Mouse (Mus musculus): ENCODE measurements around the gene C2cd2l. TPM values are rescaled to one million over a fixed set of nuclear protein-coding genes. Genes with fewer than 3 reads are reported as not detected.

Gene C2cd2l
- polyA plus RNA-seq, 1 experiment = not detected

GRCm38 (mm10) chr9:44287401-44288075, 32.5 kb downstream of the C2cd2l start:
- Histone ChIP-seq H3K4me3 (ENCODE audit: insufficient read depth, low read depth, low read length) (peak overlapping the region; percentile 93), H3K27ac (ENCODE audit: insufficient read depth, low read depth, low read length) (peak overlapping the region; percentile 57), H3K4me1 (ENCODE audit: control insufficient read depth, insufficient read depth, low read length) (peaks cover 14% of the 10 kb centered on the region)
- TF ChIP-seq POLR2A (IDR thresholded peaks at IDR 0.05; ENCODE audit: insufficient read depth, low read depth, low read length) (no peak), CTCF (IDR thresholded peaks at IDR 0.05; ENCODE audit: insufficient read depth, low read depth, low read length) (no peak)
- 1% methylated on average over 46 of the region's 47 CpGs for WGBS

DNA sequence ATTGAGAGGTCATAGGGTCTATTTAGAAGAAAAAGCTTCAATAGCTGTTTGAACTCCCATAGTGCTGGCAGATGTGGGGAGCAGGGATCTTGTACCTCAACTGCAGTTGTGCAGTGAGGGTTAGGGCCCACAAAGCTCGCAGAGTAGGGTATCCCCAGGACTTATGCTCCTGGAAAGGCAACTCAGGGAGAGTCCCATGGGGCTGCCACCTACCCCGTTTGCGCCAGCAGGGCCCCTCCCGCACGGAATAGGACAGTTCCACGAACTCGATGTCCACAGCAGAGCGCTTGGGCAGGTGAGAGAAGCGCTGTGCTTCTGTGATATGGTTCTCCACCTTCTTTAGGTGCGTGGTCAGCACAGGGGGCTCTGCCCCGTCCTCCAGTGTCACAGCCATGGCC, 33.1 kb downstream of the C2cd2l start:
- H3K27ac ChIP-seq (ENCODE audit: insufficient read depth, low read depth, low read length) = no peak overlapping the region
- H3K4me1 ChIP-seq (ENCODE audit: control insufficient read depth, insufficient read depth, low read length) = peaks cover 14% of the 10 kb centered on the region
- H3K4me3 ChIP-seq (ENCODE audit: insufficient read depth, low read depth, low read length) = peak overlapping the region; percentile 93
- TF ChIP-seq CTCF (IDR thresholded peaks at IDR 0.05; ENCODE audit: insufficient read depth, low read depth, low read length) (no peak), POLR2A (IDR thresholded peaks at IDR 0.05; ENCODE audit: insufficient read depth, low read depth, low read length) (no peak)
- 8% methylated on average over 11 of the region's 11 CpGs for WGBS

GRCm38 (mm10) chr9:44286256-44286850, 33.7 kb downstream of the C2cd2l start:
- Histone ChIP-seq H3K4me3 (ENCODE audit: insufficient read depth, low read depth, low read length) (0 out of 2 replicates have a peak overlapping the region, but pooled peaks have one; percentile 10), H3K4me1 (ENCODE audit: control insufficient read depth, insufficient read depth, low read length) (peaks cover 14% of the 10 kb centered on the region), H3K27ac (ENCODE audit: insufficient read depth, low read depth, low read length) (no peak overlapping the region)
- WGBS = 15% methylated on average over 6 of the region's 6 CpGs
- TF ChIP-seq POLR2A (IDR thresholded peaks at IDR 0.05; ENCODE audit: insufficient read depth, low read depth, low read length) = no peak
- TF ChIP-seq CTCF (IDR thresholded peaks at IDR 0.05; ENCODE audit: insufficient read depth, low read depth, low read length) = no peak

- no peak for TF ChIP-seq POLR2A (IDR thresholded peaks at IDR 0.05; ENCODE audit: insufficient read depth, low read depth, low read length)
- TF ChIP-seq CTCF (IDR thresholded peaks at IDR 0.05; ENCODE audit: insufficient read depth, low read depth, low read length) = no peak
- peaks cover 9% of the 10 kb centered on the region; the same call in 1 of the 2 replicates for H3K4me1 ChIP-seq (ENCODE audit: control insufficient read depth, insufficient read depth, low read length)
- H3K27ac ChIP-seq (ENCODE audit: insufficient read depth, low read depth, low read length) = no peak overlapping the region
- 75% methylated on average over 5 of the region's 5 CpGs for WGBS
- no peak overlapping the region for H3K4me3 ChIP-seq (ENCODE audit: insufficient read depth, low read depth, low read length)
Measured at GRCm38 (mm10) chr9:44283183-44283582, 36.9 kb downstream of the C2cd2l start.

DNA sequence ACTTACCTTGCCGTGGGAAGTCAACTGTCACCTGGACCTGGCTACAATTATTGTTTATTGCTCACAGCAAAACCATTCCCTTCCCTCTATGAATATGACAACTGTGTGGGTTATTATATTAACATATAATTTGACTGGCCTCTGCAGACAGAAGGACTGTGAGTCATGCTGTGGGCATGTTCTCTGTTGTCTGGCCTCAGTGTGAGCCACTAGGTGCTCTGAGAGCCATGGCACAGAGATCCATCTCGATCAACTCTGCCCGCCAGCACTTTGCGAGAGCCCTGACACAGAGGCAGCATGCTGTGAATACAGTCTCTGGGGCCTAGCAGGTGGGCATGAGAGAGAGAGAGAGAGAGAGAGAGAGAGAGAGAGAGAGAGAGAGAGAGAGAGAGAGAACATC, 50.1 kb downstream of the C2cd2l start:
- Histone ChIP-seq H3K27ac (ENCODE audit: insufficient read depth, low read depth, low read length) (no peak overlapping the region), H3K4me1 (ENCODE audit: control insufficient read depth, insufficient read depth, low read length) (peaks cover 17% of the 10 kb centered on the region), H3K4me3 (ENCODE audit: insufficient read depth, low read depth, low read length) (no peak overlapping the region)
- TF ChIP-seq CTCF (IDR thresholded peaks at IDR 0.05; ENCODE audit: insufficient read depth, low read depth, low read length) (no peak), POLR2A (IDR thresholded peaks at IDR 0.05; ENCODE audit: insufficient read depth, low read depth, low read length) (no peak)
- WGBS = 88% methylated on average over 4 of the region's 4 CpGs

- H3K4me3 ChIP-seq (ENCODE audit: insufficient read depth, low read depth, low read length) = no peak overlapping the region
- no peak overlapping the region for H3K27ac ChIP-seq (ENCODE audit: insufficient read depth, low read depth, low read length)
- 87% methylated on average over 3 of the region's 3 CpGs for WGBS
- TF ChIP-seq CTCF (IDR thresholded peaks at IDR 0.05; ENCODE audit: insufficient read depth, low read depth, low read length) (no peak), POLR2A (IDR thresholded peaks at IDR 0.05; ENCODE audit: insufficient read depth, low read depth, low read length) (no peak)
- peaks cover 24% of the 10 kb centered on the region for H3K4me1 ChIP-seq (ENCODE audit: control insufficient read depth, insufficient read depth, low read length)
Measured at GRCm38 (mm10) chr9:44269077-44269476, 51.0 kb downstream of the C2cd2l start.

DNA sequence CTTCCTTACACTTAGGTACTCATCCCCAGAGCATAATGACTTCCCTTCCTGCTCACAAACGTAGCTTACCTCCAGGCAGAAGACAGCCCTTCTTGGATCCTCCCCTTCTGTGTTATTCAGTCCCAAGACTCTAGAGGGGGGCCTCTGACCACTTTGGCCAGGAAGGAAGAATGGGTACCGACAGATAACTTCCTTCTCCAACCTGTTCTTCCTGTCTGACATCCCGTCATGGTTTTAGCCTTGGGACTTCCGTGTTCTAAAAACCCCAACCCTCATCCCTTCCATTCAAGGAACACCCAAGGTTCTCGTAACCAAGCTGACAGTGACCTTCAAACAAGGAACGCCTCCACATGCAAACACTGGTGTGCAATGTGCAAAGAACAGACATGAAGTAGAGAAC, 51.7 kb downstream of the C2cd2l start, which contains the start of gene Nlrx1:
TSS of gene Nlrx1 (minus strand) at position 168 of the 400 bp plus-strand sequence.
- Histone ChIP-seq H3K27ac (ENCODE audit: insufficient read depth, low read depth, low read length) (peak within 1 kb of the TSS; percentile 34), H3K4me3 (ENCODE audit: insufficient read depth, low read depth, low read length) (peak within 1 kb of the TSS; percentile 50), H3K4me1 (ENCODE audit: control insufficient read depth, insufficient read depth, low read length) (peaks cover 24% of the 10 kb centered on the region)
- 80% methylated on average over 6 of the region's 6 CpGs for WGBS
- TF ChIP-seq CTCF (IDR thresholded peaks at IDR 0.05; ENCODE audit: insufficient read depth, low read depth, low read length) (no peak), POLR2A (IDR thresholded peaks at IDR 0.05; ENCODE audit: insufficient read depth, low read depth, low read length) (no peak)

- Histone ChIP-seq H3K27ac (ENCODE audit: insufficient read depth, low read depth, low read length) (peak overlapping the region; percentile 34), H3K4me1 (ENCODE audit: control insufficient read depth, insufficient read depth, low read length) (peaks cover 24% of the 10 kb centered on the region), H3K4me3 (ENCODE audit: insufficient read depth, low read depth, low read length) (peak overlapping the region; percentile 50)
- TF ChIP-seq POLR2A (IDR thresholded peaks at IDR 0.05; ENCODE audit: insufficient read depth, low read depth, low read length) = peak; percentile 36; the same call in 1 of the 2 replicates
- peak; percentile 65; the same call in 1 of the 2 replicates for TF ChIP-seq CTCF (IDR thresholded peaks at IDR 0.05; ENCODE audit: insufficient read depth, low read depth, low read length)
- 4% methylated on average over 28 of the region's 28 CpGs for WGBS
Measured at GRCm38 (mm10) chr9:44268027-44268360, 52.1 kb downstream of the C2cd2l start.

- H3K27ac ChIP-seq (ENCODE audit: insufficient read depth, low read depth, low read length) = peak overlapping the region; percentile 34
- whole genome bisulfite sequencing = 13% methylated on average over 23 of the region's 23 CpGs
- TF ChIP-seq POLR2A (IDR thresholded peaks at IDR 0.05; ENCODE audit: insufficient read depth, low read depth, low read length) (no peak), CTCF (IDR thresholded peaks at IDR 0.05; ENCODE audit: insufficient read depth, low read depth, low read length) (no peak)
- peak overlapping the region; percentile 50 for H3K4me3 ChIP-seq (ENCODE audit: insufficient read depth, low read depth, low read length)
- peaks cover 24% of the 10 kb centered on the region for H3K4me1 ChIP-seq (ENCODE audit: control insufficient read depth, insufficient read depth, low read length)
Measured at GRCm38 (mm10) chr9:44267319-44268026, 52.6 kb downstream of the C2cd2l start.

Measured in olfactory bulb, adult 2 months (tissue).